Mouse (Mus musculus) skeletal muscle tissue, adult 2 months (tissue): ENCODE measurements around the gene Ell.
"Not testable (repeated sequence)": the region's sequence is repeated elsewhere in the genome, so short reads cannot be mapped to it uniquely, and the experiment has no call there.

Experiments
- DNase-seq: peaks from one replicate; pipeline ENCODE4 v3.0.0-alpha.2; 2012; ENCODE audit warnings: low read depth, low spot score

Gene Ell

DNA sequence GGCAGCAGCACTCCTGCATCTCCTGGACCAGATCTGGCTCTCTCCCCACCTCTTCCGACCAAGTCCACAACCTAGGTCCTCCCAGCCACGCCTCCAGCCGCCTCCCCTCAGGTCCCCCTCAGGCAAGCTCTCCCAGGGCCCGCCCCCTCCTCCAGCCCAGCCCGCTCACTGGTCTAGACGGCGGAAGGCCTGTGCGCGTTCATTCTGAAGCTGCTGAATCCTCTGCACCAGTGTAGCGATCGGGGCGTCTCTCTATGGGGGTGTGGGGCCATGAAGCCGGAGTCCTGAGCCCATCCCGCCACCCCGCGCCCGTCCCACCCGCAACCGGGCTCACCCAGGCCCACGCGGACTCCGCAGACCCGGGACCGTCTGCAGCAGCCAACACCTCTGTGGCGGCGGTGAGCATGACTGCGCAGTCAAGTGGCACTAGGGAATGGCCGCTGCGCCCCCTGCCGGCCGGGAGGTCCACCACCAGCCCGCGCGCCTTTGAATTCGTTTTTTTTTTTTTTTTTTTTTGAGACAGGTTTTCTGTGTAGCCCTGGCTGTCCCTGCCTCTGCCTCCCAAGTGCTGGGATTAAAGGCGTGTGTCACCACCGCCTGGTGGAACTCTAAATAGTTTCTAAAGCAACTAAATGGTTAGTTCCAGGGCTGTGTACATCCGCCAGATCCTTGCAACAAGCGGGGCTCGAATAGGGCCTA lies 32.8 kb upstream of the Ell start, which contains the start of gene Rex1bd:
Gene Rex1bd (minus strand): TSS at position 425 of the 699 bp plus-strand sequence.
- peak; percentile 84 for DNase-seq

GRCm38 (mm10) chr8:70507027-70507393 lies 32.2 kb upstream of the Ell start:
- no peak for DNase-seq

DNA sequence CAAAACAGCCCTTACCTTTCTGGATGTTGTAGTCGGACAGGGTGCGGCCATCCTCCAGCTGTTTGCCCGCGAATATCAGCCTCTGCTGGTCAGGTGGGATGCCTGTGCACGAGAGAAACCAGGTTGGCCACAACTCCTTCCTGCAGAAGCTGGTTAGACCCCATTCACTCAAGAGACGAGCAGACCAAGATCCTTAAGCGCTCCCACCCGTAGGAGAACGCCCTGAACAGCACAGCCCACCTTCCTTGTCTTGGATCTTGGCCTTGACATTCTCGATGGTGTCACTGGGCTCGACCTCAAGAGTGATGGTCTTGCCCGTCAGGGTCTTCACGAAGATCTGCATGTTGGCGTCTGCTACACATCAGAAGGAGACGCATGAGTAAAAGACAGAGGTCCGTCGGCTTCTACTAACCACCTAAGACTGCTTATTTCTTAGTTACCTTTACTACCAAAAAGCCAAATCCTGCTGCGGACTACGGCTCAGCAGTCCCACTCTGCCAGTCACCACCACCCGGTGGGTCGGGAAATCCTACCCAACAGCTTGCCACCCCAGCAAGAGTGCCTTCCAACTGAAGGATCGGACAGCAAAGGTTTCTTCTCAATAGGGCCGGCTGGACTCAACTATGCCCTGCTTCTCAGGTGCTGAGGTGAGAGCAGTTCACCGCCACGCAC lies 29.8 kb upstream of the Ell start:
- no peak for DNase-seq

- DNase-seq, result peak; percentile 96
These were observed 28.9 kb upstream of the Ell start, which contains the start of gene Uba52 for GRCm38 (mm10) chr8:70510228-70510915. TSS of gene Uba52 (minus strand) at chr8:70510801.

- DNase-seq, result not testable (repeated sequence)
These were observed 28.1 kb upstream of the Ell start for GRCm38 (mm10) chr8:70511174-70511573.

- DNase-seq, result no peak
These were observed 27.5 kb upstream of the Ell start for GRCm38 (mm10) chr8:70511770-70512169.

- DNase-seq, result no peak
These were observed 26.9 kb upstream of the Ell start for GRCm38 (mm10) chr8:70512253-70512903.

DNA sequence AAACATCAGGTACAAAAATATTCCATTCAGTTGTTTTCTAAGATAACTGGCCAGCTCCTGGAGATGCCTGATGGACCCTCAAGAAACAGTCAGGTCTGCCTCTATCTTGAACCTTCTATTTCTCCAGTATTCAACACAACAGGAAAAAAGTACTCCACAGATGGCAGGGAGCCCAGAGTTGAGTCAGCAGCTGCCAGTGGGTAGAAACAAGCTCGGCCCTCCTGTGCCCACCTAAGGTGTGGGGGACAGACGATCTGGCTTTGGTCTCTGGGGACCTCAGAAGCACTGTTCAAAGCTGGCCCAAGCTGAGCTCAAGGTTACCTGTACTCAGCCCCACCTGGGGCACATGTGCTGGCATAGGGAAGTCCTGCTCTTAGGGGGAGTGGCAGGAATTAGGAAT lies 25.8 kb upstream of the Ell start:
- no peak for DNase-seq

DNA sequence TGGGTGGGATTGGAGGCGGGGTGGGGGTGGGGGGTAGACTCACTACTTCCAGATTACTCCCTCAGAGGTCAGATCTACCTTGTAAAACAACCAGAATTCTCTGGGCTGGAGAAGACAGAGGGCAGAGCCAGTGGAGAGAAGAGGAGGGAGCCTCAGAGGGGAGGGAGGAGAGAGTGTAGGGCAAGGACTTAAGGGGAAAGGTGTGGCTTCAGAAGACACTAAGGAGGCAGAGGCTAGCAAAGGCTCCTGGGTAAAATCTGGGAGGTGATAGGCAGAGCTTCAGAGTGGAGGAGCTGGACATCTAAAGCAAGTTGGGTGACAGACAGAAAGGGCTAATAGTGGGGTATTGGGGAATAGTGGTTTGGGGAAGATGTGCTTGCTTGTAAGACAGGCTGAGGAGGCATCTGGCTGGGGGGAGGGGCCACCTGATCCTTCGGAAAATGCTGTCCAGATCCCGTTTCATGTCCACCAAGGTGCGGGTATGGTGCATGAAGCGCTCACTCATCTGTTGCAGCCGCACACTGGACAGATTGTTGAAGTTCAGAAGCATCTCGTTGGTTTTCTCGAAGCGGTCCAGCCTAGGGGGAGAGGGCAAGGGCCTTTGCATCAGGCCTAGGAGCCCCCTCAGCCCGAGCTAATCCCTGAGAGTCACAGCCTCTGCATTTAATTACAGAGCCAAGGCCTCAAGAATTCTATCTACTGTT lies 21.2 kb upstream of the Ell start:
- no peak for DNase-seq

DNA sequence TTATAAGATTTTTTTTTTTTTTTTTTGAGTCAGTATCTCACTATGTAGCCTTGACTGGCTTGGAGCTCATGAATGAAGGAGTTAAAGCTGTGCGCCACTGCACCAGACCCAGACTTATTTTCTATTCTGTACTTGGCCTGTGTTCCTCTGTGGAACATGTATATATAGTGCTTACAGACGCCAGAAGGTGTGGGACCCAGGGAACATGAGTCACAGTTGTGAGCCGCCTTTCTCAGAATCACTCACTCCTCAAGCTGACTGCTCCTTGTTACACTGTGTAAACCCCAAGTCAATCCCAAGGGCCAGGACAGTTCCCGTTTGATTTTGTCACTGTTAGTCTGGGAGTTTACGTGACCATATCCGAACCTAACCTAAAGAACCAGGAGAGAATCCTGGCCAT lies 20.2 kb upstream of the Ell start:
- DNase-seq, result no peak

DNA sequence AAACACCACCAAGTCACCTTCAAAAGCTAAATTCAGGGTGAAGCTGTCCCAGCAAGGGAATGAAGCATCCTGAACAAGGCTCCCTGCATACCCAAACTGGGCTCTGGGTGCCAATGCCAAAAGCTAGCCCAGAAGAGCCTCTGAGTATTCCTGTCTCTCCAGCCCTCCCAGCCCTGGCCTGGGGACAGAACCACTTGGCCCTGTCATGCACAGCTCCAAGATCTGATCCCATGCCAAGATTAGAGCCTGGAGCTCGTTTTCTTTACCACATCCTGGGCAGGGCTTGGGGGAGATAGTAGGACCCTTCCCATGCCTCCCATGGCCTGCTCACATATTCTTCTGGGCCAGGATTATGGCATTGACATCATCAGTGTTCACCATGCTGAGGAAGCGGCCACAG lies 19.7 kb upstream of the Ell start:
- no peak for DNase-seq

- DNase-seq, result peak; percentile 97
These were observed 16.5 kb upstream of the Ell start for GRCm38 (mm10) chr8:70522592-70523403.

DNA sequence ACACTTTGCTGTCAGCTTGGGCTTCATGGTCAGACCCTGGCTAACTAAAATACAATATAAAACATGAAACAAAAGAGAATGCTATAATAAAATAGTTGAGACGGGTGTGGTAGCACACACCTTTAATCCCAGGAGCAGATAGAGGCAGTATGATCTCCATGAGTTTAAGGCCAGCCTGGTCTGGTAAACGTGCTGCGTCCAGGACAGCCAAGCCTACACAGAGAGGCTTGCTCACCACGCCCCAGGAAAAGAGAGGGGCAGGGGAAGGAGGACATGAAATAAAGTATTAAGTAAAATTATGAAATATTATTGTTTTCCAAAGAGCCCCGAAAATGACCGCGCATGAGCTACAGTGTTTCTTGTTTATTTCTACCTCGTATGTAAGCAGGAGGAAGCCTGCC lies 12.1 kb upstream of the Ell start:
- no peak for DNase-seq

- DNase-seq, result peak; percentile 93
These were observed 11.6 kb upstream of the Ell start, which contains the start of the genes Fkbp8 and Kxd1 for GRCm38 (mm10) chr8:70527512-70528181. TSS of gene Fkbp8 (plus strand) at chr8:70527724. TSS of gene Kxd1 (minus strand) at chr8:70527956.

GRCm38 (mm10) chr8:70528182-70528797 lies 11.0 kb upstream of the Ell start:
- DNase-seq, result no peak

DNA sequence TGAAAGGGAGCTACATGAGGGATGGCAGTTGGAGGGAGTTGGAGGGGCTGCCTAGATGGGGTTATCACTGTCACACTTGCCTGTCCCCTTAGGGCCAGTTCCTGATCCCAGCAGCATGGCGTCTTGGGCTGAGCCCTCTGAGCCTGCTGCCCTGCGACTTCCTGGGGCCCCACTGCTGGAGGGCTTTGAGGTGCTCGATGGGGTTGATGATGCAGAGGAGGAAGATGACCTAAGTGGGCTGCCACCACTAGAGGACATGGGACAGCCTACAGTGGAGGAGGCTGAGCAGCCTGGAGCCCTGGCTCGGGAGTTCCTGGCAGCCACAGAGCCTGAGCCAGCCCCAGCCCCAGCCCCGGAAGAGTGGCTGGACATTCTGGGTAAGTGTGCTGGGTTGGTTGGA lies 10.0 kb upstream of the Ell start:
- DNase-seq, result no peak

DNA sequence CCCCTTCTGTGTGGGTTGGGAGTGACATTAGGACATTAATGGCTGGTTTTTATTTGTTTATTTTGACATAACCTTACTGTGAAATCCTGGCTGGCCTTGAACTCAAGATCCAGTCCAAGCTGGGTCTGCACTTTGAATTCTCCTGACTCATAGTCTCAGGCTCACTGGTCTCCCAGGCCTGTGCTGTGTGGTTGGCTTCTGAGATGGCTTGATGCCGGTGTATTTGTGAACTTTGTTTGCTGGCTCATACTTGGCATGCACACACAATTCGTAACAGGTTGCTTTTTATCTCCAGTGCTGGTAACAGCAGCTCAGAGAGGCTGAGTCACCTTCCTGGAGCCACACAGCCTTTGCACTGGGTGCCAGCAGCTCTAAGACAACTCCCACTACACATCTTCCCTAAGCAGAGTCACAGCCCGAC lies 9.5 kb upstream of the Ell start:
- DNase-seq, result no peak

GRCm38 (mm10) chr8:70530314-70530713 lies 8.9 kb upstream of the Ell start:
- no peak for DNase-seq

DNA sequence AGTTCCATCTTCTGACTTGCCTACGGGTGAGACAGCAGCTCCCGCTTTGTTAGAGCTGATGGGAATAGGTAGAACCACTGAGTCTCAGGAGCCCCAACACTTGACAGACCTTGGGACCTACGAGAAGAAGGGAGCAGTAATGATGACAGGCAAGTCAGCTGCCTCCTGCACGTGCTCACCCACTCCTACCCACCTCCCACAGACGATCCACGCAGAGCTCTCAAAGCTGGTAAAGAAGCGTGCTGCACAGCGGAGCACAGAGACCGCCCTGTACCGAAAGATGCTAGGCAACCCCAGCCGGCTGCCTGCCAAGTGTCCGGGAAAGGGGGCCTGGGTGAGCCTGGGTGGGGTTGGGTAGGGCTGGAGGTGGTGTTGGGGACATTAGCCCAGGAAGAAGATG lies 5.0 kb upstream of the Ell start:
- DNase-seq, result no peak

GRCm38 (mm10) chr8:70535221-70535620 lies 4.0 kb upstream of the Ell start:
- DNase-seq, result no peak
